Mouse (Mus musculus): ENCODE measurements at regions not wholly inside any gene's neighbourhood (a gene's known extent, or its start where the extent isn't known, plus 50 kb on each side); places are given as distances from the start of the nearest gene placed in this dataset.

DNA sequence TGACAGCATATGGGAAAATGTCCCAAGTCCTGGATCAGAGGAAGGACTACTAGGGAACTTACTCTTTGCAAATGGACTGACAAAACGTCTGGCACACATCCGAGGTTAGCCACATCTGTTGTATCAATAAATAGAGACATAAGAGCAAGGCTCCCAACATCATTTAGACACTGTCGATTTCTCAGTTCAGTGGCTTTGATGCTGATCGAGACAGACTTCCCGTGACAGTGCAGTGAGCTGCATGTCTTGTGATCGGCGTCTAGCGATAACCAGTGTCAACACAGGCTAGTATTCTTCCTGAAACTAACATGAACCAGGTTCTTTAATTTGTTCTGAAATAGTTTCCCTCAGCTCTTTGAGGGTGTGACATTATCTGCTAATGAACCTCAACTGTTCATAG is 259.7 kb upstream of the Itga1 start:
- TF ChIP-seq POLR2A (IDR thresholded peaks at IDR 0.05; ENCODE audit: low read depth, low read length): no peak
- TF ChIP-seq CTCF (IDR thresholded peaks at IDR 0.05; ENCODE audit: extremely low read depth, insufficient read length, insufficient replicate concordance, low read depth, low read length): no peak
